Comparison of ENCODE assay signal across 26 mouse cellular contexts in the genomic region with DNA sequence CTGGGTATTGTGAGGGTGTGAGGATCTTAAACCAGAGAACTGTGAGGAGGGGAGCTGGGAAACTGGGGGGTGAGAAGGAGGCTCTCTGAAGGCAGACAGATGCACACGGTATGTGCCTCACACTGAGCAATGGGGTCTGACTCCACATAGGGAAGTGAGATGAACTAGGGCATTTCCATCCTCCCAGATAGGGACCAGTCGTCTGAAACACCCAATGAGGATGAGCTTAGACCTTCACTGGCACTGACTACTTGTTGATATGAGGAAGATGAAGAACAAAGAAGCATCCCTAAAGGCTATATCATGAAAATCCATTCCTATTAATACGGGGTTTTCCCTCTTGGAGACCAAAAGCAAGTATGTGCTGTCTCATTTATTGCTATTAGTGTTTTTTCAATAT.
"Had no signal": no experiment of that assay in that cellular context is flagged by ENCODE, and none has a peak within 500 bp of the region (broad histone marks: within the 10 kb centered on the region; RNA-seq: fewer than 3 reads in every experiment).

No protein-coding gene starts in this region.

- DNase-seq: gastrocnemius, postnatal 14 days; gastrocnemius, postnatal 36 days; heart, adult 18-20 months; heart, postnatal 14 days; heart, postnatal 36 days; kidney, adult 18-20 months; kidney, adult 9 months; kidney, postnatal 14 days; kidney, postnatal 36 days; layer of hippocampus, adult 9-11 months; layer of hippocampus, postnatal 36 days; left cerebral cortex, postnatal 4 days had no signal

- H3K9me3 ChIP-seq: heart, embryonic 13.5 days; heart, embryonic 15.5 days; hindbrain, embryonic 13.5 days; intestine, embryonic 15.5 days; kidney, embryonic 15.5 days; limb, embryonic 13.5 days; limb, embryonic 15.5 days; liver, embryonic 12.5 days had no signal

- H3K27ac ChIP-seq: heart, embryonic 13.5 days; heart, embryonic 15.5 days; hindbrain, embryonic 13.5 days; intestine, embryonic 15.5 days; kidney, embryonic 15.5 days; kidney, postnatal 0 days; limb, embryonic 13.5 days; limb, embryonic 15.5 days; liver, embryonic 12.5 days; liver, embryonic 14.5 days had no signal

- H3K27me3 ChIP-seq: heart, embryonic 13.5 days; heart, embryonic 15.5 days; hindbrain, embryonic 13.5 days; intestine, embryonic 15.5 days; kidney, embryonic 15.5 days; limb, embryonic 15.5 days; liver, embryonic 12.5 days had no signal

- ATAC-seq: hindbrain, embryonic 16.5 days; inflammation-experienced regulatory T-cells, adult 6 months; intestine, embryonic 15.5 days; intestine, postnatal 0 days; liver, embryonic 12.5 days had no signal

- H3K9ac ChIP-seq: heart, embryonic 13.5 days; heart, embryonic 15.5 days; hindbrain, embryonic 13.5 days; intestine, embryonic 15.5 days; kidney, embryonic 15.5 days; limb, embryonic 13.5 days; limb, embryonic 15.5 days; liver, embryonic 12.5 days; liver, embryonic 14.5 days had no signal

- H3K4me3 ChIP-seq: heart, embryonic 13.5 days; heart, embryonic 15.5 days; hindbrain, embryonic 13.5 days; intestine, embryonic 15.5 days; kidney, embryonic 15.5 days; limb, embryonic 13.5 days; limb, embryonic 15.5 days; liver, embryonic 12.5 days had no signal

- H3K36me3 ChIP-seq: heart, embryonic 13.5 days; heart, embryonic 15.5 days; hindbrain, embryonic 13.5 days; intestine, embryonic 15.5 days; kidney, embryonic 15.5 days; limb, embryonic 13.5 days; limb, embryonic 15.5 days; liver, embryonic 12.5 days had no signal

- H3K4me2 ChIP-seq: heart, embryonic 11.5 days; heart, embryonic 13.5 days; heart, embryonic 15.5 days; hindbrain, embryonic 13.5 days; intestine, embryonic 15.5 days; kidney, embryonic 15.5 days; limb, embryonic 13.5 days; limb, embryonic 15.5 days; liver, embryonic 12.5 days had no signal

- H3K4me1 ChIP-seq: intestine, embryonic 15.5 days; liver, embryonic 12.5 days had no signal
